Comparison of ENCODE assay signal across 17 mouse cellular contexts in the genomic region with DNA sequence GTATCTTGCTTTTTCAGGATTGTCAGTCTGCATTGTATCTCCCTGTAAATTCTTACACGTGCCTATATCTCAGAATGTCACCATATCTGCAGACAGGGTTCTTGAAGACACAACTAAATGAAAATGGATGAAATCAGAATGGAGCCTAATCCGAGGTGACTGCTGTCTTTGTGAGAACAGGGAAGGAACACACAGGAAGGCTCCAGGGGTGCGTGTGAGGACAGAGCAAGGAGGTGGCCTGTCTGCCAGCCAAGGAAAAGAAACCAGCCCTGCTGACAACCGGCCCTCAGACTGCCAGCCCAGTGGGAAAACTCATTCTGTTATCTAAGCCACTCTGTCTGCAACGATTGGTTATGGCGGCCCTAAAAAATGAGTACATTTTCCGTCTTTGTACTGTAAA.
DNase-seq lines count a peak whose midpoint lies in the region; ATAC-seq lines count a peak whose summit lies in the region.
"Had no signal": no experiment of that assay in that cellular context is flagged by ENCODE, and none has a peak within 500 bp of the region (broad histone marks: within the 10 kb centered on the region; RNA-seq: fewer than 3 reads in every experiment).

No protein-coding gene starts in this region.

- H3K9me3 ChIP-seq in hindbrain, embryonic 13.5 days = no peaks in the 10 kb centered on the region
- H3K9me3 ChIP-seq in hindbrain, embryonic 11.5 days (ENCODE audit: control insufficient read depth, low read length) = no peaks in the 10 kb centered on the region
- H3K9me3 ChIP-seq: embryonic facial prominence, embryonic 13.5 days had no signal

- 0 out of 2 replicates have a peak overlapping the region, but pooled peaks have one; percentile 12 for H3K27ac ChIP-seq in hindbrain, embryonic 13.5 days
- no peak overlapping the region for H3K27ac ChIP-seq in hindbrain, embryonic 11.5 days (ENCODE audit: low read depth, low read length)
- H3K27ac ChIP-seq: embryonic facial prominence, embryonic 13.5 days; heart, adult 2 months had no signal

- H3K4me2 ChIP-seq in hindbrain, embryonic 13.5 days = no peak overlapping the region
- no peak overlapping the region for H3K4me2 ChIP-seq in hindbrain, embryonic 11.5 days (replicated peaks; ENCODE audit: low read depth, low read length)
- H3K4me2 ChIP-seq: embryonic facial prominence, embryonic 13.5 days had no signal

- no peak overlapping the region for H3K9ac ChIP-seq in hindbrain, embryonic 13.5 days
- H3K9ac ChIP-seq in hindbrain, embryonic 11.5 days (ENCODE audit: low read depth, low read length) = no peak overlapping the region
- H3K9ac ChIP-seq: embryonic facial prominence, embryonic 13.5 days had no signal

- H3K27me3 ChIP-seq in hindbrain, embryonic 13.5 days = peaks cover 4% of the 10 kb centered on the region; the same call in 1 of the 2 replicates
- no peaks in the 10 kb centered on the region for H3K27me3 ChIP-seq in hindbrain, embryonic 11.5 days (ENCODE audit: control insufficient read depth, insufficient read depth, low read length)
- H3K27me3 ChIP-seq: embryonic facial prominence, embryonic 13.5 days had no signal

- no peak overlapping the region for H3K4me3 ChIP-seq in hindbrain, embryonic 13.5 days
- no peak overlapping the region for H3K4me3 ChIP-seq in hindbrain, embryonic 11.5 days (ENCODE audit: low read depth, low read length)
- H3K4me3 ChIP-seq: embryonic facial prominence, embryonic 13.5 days; heart, adult 2 months had no signal

- H3K4me1 ChIP-seq in hindbrain, embryonic 13.5 days (replicated peaks) = peaks cover 43% of the 10 kb centered on the region
- peaks cover 16% of the 10 kb centered on the region for H3K4me1 ChIP-seq in hindbrain, embryonic 11.5 days (replicated peaks; ENCODE audit: control insufficient read depth, insufficient read depth, low read length)

- peak; percentile 49 to 52 for DNase-seq in cerebellum, adult 18-20 months
- no peak for DNase-seq in hindbrain, embryonic 11.5 days (ENCODE audit: low spot score)
- peak; percentile 65 for DNase-seq in cerebellum, adult 9-11 months
- DNase-seq in urinary bladder, adult 18-20 months (ENCODE audit: low spot score in 2 of 2) = no peak
- no peak for DNase-seq in left cerebral cortex, adult 8-10 months (ENCODE audit: low spot score in 2 of 2)
- DNase-seq: B cell, adult 2 months; gastrocnemius, postnatal 10 days; heart, adult 2 months; heart, postnatal 14 days; kidney, postnatal 4 days; lung, adult 2 months; lung, postnatal 36 days; right cerebral cortex, postnatal 4 days; thymus, postnatal 36 days had no signal

- H3K36me3 ChIP-seq in hindbrain, embryonic 13.5 days = no peaks in the 10 kb centered on the region
- H3K36me3 ChIP-seq in hindbrain, embryonic 11.5 days (ENCODE audit: control insufficient read depth, insufficient read depth, low read length) = no peaks in the 10 kb centered on the region
- H3K36me3 ChIP-seq: embryonic facial prominence, embryonic 13.5 days had no signal

- WGBS in hindbrain, embryonic 13.5 days = 68% methylated on average over 7 of the region's 7 CpGs
- WGBS in hindbrain, embryonic 11.5 days = 73% methylated on average over 7 of the region's 7 CpGs

- ATAC-seq in cerebellum, adult (ENCODE audit: insufficient number of reproducible peaks, low FRiP score, low TSS enrichment) = no peak
- ATAC-seq in hindbrain, embryonic 13.5 days (ENCODE audit: low FRiP score) = no peak
- no peak for ATAC-seq in hindbrain, embryonic 11.5 days (ENCODE audit: low FRiP score)

Comparison
In these comparisons a context has a peak if more than half of its experiments do, and no peak if none do; other contexts are left out.
1. DNase-seq: peak in cerebellum, adult 18-20 months (2 of 2) and cerebellum, adult 9-11 months (single experiment); none in hindbrain, embryonic 11.5 days (single experiment), urinary bladder, adult 18-20 months (0 of 2) and left cerebral cortex, adult 8-10 months (0 of 2).